Mouse (Mus musculus): Measurements from ENCODE around the gene Hcar1.

- TF ChIP-seq POLR2A (IDR thresholded peaks at IDR 0.05; ENCODE audit: borderline replicate concordance, insufficient read depth, low read length) (no peak), CTCF (IDR thresholded peaks at IDR 0.05; ENCODE audit: borderline replicate concordance, insufficient read depth, low read depth, low read length) (no peak)
Measured at GRCm38 (mm10) chr5:123893520-123893919, 13.7 kb upstream of the Hcar1 start.
